Mouse (Mus musculus) c-Kit-positive CD71-negative TER-119-negative erythroid progenitor cells, embryonic 14.5 days (primary cell): ENCODE data around the gene Gcnt7.

Source experiments
- DNase-seq: peaks from one replicate; pipeline ENCODE4 v3.0.0-alpha.2; 2013; ENCODE audit warnings: low read depth

Gcnt7 gene

GRCm38 (mm10) chr2:172404239-172404638 is 54.2 kb downstream of the Gcnt7 start:
- no peak for DNase-seq

DNA sequence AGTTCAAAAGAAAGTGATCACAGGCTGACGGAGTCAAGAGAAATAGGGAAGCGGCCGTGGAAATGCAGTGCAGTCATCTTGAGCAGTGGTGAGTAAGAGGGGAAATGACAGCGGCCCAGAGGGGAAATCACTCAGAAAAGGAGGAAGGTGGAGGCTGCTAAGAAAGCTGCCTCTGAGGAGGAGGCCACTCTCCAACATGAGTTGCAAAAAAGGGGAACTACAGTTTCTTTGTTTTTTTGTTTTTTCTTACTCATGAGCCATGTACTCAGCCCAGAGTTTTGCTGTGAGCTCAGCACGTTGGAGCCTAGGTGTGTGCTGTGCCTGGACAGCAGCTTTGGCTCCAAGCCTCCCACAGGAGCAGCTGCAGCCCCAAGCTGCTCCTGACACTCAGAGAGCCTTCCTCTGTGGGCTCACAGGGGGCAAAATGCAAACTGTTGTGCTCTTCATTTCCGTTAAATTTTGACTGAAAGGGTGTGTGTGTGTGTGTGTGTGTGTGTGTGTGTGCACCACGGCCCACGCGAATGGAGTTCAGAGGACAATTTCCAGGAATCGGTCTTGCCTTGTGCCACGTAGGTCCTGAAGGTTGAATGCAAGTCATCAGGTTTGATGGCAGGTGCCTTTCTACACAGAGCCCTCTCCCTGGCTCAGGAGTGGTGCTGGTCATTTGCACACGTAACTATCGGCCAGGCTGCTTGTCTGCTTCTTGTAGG is 57.1 kb downstream of the Gcnt7 start:
- DNase-seq: peak; percentile 85
